Mouse (Mus musculus): ENCODE results near the gene Arsg.
"Not testable (repeated sequence)": the region's sequence is repeated elsewhere in the genome, so short reads cannot be mapped to it uniquely, and the experiment has no call there.

The Arsg gene

GRCm38 (mm10) chr11:109616766-109617165, 143.6 kb downstream of the Arsg start:
- DNase-seq (ENCODE audit: low spot score in 2 of 2) = no peak

- not testable (repeated sequence) for DNase-seq (ENCODE audit: low spot score in 2 of 2)
Observed at GRCm38 (mm10) chr11:109619055-109619454, 145.9 kb downstream of the Arsg start.

DNA sequence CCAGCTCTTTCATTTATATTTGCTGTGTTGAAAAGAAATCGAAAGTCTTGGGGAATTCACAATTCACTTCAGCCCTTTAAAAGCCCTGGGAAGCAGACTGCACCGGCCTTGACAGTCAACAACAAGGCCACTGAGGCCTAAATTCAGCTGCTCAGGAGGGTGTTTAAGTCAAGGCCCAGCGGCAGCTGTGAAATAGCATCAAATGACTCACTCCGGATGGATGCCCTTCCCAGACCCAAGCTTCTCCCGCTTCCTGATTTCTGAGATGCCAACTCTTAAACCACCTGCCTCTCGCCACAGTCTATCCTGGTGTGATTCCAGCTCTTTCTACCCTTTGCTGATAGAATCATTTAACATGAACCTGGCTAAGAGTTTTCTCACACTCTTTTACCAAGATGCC, 147.2 kb downstream of the Arsg start:
- DNase-seq (ENCODE audit: low spot score in 2 of 2) = no peak

DNA sequence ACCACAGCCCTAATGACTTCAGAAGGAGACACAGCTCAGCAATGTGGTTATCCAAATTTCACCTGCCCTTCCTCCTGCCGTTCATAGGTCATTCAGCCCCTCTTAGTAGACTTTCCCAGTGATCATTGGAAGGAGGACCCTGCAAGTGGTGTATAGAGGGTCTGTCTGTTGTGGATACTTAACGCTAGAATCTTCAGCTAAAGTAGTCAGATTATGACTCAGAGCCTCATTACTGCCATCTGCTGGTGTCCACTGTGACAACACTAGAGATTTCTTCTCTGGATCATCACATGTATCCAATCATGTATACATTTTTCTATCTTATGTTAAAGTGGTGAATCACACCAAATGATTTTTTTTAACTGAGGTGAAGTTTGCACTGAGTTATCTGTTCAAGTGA, 148.0 kb downstream of the Arsg start:
- peak in 1 of 2 experiments; percentile 44 for DNase-seq (ENCODE audit: low spot score in 2 of 2)

GRCm38 (mm10) chr11:109622518-109623037, 149.4 kb downstream of the Arsg start:
- no peak for DNase-seq (ENCODE audit: low spot score in 2 of 2)

Measured in frontal cortex, postnatal 10 days (tissue).